Mouse (Mus musculus) forebrain, embryonic 11.5 days (tissue): ENCODE data around the gene Rpl13a. TPM values are rescaled to one million over a fixed set of nuclear protein-coding genes. Genes with fewer than 3 reads are reported as not detected.

ENCODE experiments used
- ATAC-seq: fragments of 200-750 bp; cut with Nextera tagmentation; replicated peaks from 2 replicates; pipeline ENCODE4 v1.8.0; 2017; ENCODE audit warnings: moderate TSS enrichment; ENCODE audit not compliant: low FRiP score
- DNase-seq: peaks from one replicate; pipeline ENCODE4 v3.0.0-alpha.2; 2017; ENCODE audit warnings: low spot score
- H3K27ac ChIP-seq: fragments of 300-500 bp; sonication (generic); 2 replicates; pipeline ENCODE4 v1.5.1; 2014; ENCODE audit warnings: low read depth, low read length
- H3K27me3 ChIP-seq: fragments of 300-500 bp; sonication (generic); 2 replicates; pipeline ENCODE4 v1.6.1; 2014; ENCODE audit warnings: mild to moderate bottlenecking, low read length, mixed read lengths; ENCODE audit not compliant: control insufficient read depth, insufficient read depth
- H3K36me3 ChIP-seq: fragments of 300-500 bp; sonication (generic); 2 replicates; pipeline ENCODE4 v1.6.1; 2014; ENCODE audit warnings: mild to moderate bottlenecking, low read length, moderate library complexity, mixed read lengths; ENCODE audit not compliant: control insufficient read depth, insufficient read depth
- H3K4me1 ChIP-seq: fragments of 300-500 bp; sonication (generic); replicated peaks from 2 replicates; pipeline ENCODE4 v1.6.1; 2014; ENCODE audit warnings: low read length, mixed read lengths; ENCODE audit not compliant: control insufficient read depth, insufficient read depth
- H3K4me2 ChIP-seq: fragments of 300-500 bp; sonication (generic); 2 replicates; pipeline ENCODE4 v1.6.1; 2014; ENCODE audit warnings: low read depth, mild to moderate bottlenecking, low read length, moderate library complexity, mixed read lengths; ENCODE audit not compliant: severe bottlenecking
- H3K4me3 ChIP-seq: fragments of 300-500 bp; sonication (generic); 2 replicates; pipeline ENCODE4 v1.5.1; 2014; ENCODE audit warnings: low read depth, low read length
- H3K9ac ChIP-seq: fragments of 300-500 bp; sonication (generic); 2 replicates; pipeline ENCODE4 v1.6.1; 2014; ENCODE audit warnings: low read length
- H3K9me3 ChIP-seq: fragments of 300-500 bp; sonication (generic); 2 replicates; pipeline ENCODE4 v1.6.1; 2016; ENCODE audit warnings: low read length, mixed read lengths; ENCODE audit not compliant: control insufficient read depth
- WGBS: fragments of 180-500 bp; shearing (Covaris S2); extraction: QIAGEN DNeasy Blood & Tissue Kit; methylation state at CpG from one replicate; pipeline ENCODE4 v1.1.7; 2014; 5-methylcytosine and 5-hydroxymethylcytosine counted together
- microRNA counts: library from miRNA; unstranded; fragments of <30 nt; microRNA quantifications from one replicate; lab custom pipeline; 2015
- microRNA-seq: library from miRNA; unstranded; fragments of <30 nt; microRNA quantifications from one replicate; pipeline ENCODE4, GENCODE M21; 2016; ENCODE audit not compliant: insufficient number of aligned reads
- polyA plus RNA-seq: library from polyadenylated mRNA; unstranded; fragments of >200 nt; fragmentation: Nextera tagmentation; extraction: Ambion mirVana; gene quantifications from 2 replicates; pipeline ENCODE4 v1.2.1, GENCODE M21; 2014

Rpl13a gene
- polyA plus RNA-seq, 1 experiment from 2014 or later, result 1,164 TPM

GRCm38 (mm10) chr7:45079856-45080255 lies 48.7 kb downstream of the Rpl13a start:
- peak; percentile 97 for DNase-seq
- Histone ChIP-seq H3K4me1 (no peaks in the 10 kb centered on the region), H3K4me2 (no peak overlapping the region), H3K27ac (no peak overlapping the region), H3K9ac (no peak overlapping the region), H3K4me3 (no peak overlapping the region), H3K27me3 (no peaks in the 10 kb centered on the region), H3K36me3 (no peaks in the 10 kb centered on the region; the same call in 1 of the 2 replicates), H3K9me3 (no peaks in the 10 kb centered on the region)
- peak; percentile 63; the same call in 1 of the 2 replicates for ATAC-seq
- WGBS, result 2% methylated on average over 10 of the region's 10 CpGs

GRCm38 (mm10) chr7:45078513-45078912 lies 50.0 kb downstream of the Rpl13a start:
- WGBS, result 39% methylated on average over 9 of the region's 9 CpGs
- no peaks in the 10 kb centered on the region; the same call in 1 of the 2 replicates for H3K36me3 ChIP-seq

GRCm38 (mm10) chr7:45077829-45078228 lies 50.7 kb downstream of the Rpl13a start:
- 92% methylated on average over 2 of the region's 2 CpGs for WGBS
- no peak overlapping the region for H3K9ac ChIP-seq
- DNase-seq, result no peak
- no peaks in the 10 kb centered on the region for H3K9me3 ChIP-seq
- no peak for ATAC-seq
- H3K36me3 ChIP-seq, result no peaks in the 10 kb centered on the region; the same call in 1 of the 2 replicates
- no peak overlapping the region for H3K27ac ChIP-seq
- no peaks in the 10 kb centered on the region for H3K4me1 ChIP-seq
- no peak overlapping the region for H3K4me3 ChIP-seq
- H3K27me3 ChIP-seq, result no peaks in the 10 kb centered on the region
- no peak overlapping the region for H3K4me2 ChIP-seq

More at GRCm38 (mm10) chr7:45078513-45078912, 50.0 kb downstream of the Rpl13a start:
- H3K9ac ChIP-seq, result no peak overlapping the region
- no peaks in the 10 kb centered on the region for H3K4me1 ChIP-seq
- no peak for ATAC-seq
- no peaks in the 10 kb centered on the region for H3K27me3 ChIP-seq
- H3K4me2 ChIP-seq, result no peak overlapping the region
- H3K4me3 ChIP-seq, result no peak overlapping the region
- H3K9me3 ChIP-seq, result no peaks in the 10 kb centered on the region
- no peak overlapping the region for H3K27ac ChIP-seq
- DNase-seq, result peak; percentile 84

- WGBS, result 90% methylated on average over 14 of the region's 14 CpGs
- DNase-seq, result no peak
- Histone ChIP-seq H3K27ac (no peak overlapping the region), H3K4me3 (no peak overlapping the region), H3K4me2 (no peak overlapping the region), H3K36me3 (no peaks in the 10 kb centered on the region; the same call in 1 of the 2 replicates), H3K27me3 (no peaks in the 10 kb centered on the region), H3K9me3 (no peaks in the 10 kb centered on the region), H3K9ac (no peak overlapping the region), H3K4me1 (no peaks in the 10 kb centered on the region)
- no peak for ATAC-seq
Measured at GRCm38 (mm10) chr7:45077322-45077721, 51.2 kb downstream of the Rpl13a start.

GRCm38 (mm10) chr7:45076501-45076900 lies 52.1 kb downstream of the Rpl13a start:
- H3K4me2 ChIP-seq, result no peak overlapping the region
- no peak overlapping the region for H3K9ac ChIP-seq
- no peaks in the 10 kb centered on the region for H3K4me1 ChIP-seq
- ATAC-seq (no peak), DNase-seq (no peak)
- no peaks in the 10 kb centered on the region for H3K27me3 ChIP-seq
- H3K27ac ChIP-seq, result no peak overlapping the region
- 91% methylated on average over 30 of the region's 30 CpGs for WGBS
- H3K36me3 ChIP-seq, result no peaks in the 10 kb centered on the region; the same call in 1 of the 2 replicates
- no peak overlapping the region for H3K4me3 ChIP-seq
- H3K9me3 ChIP-seq, result no peaks in the 10 kb centered on the region

MicroRNAs encoded within 50 kb of the gene (microRNA counts, 519-probe panel; counts per million panel counts)
- microRNA mmu-miR-150 (lab: Ali Mortazavi, UCI), result 31.2 counts per million

Small RNAs within 50 kb of the gene (microRNA-seq; reads per million reads assigned to microRNA genes)
- gene Mir150 (20.2 reads per million, percentile 13 among the genes with 10 or more reads in this experiment), gene Mir5121 (57.2 reads per million, percentile 28 among the genes with 10 or more reads in this experiment), gene Mir7055 (not detected)

Other genes starting within 250 kb of the Rpl13a start
- 135 and 139 TPM in 2 replicates for gene Med25, start 236.0 kb downstream of the Rpl13a start, polyA plus RNA-seq
- gene Fuz, start 232.7 kb downstream of the Rpl13a start, polyA plus RNA-seq, result 32.9 TPM in 2 replicates
- 88.8 and 93.4 TPM in 2 replicates for gene Ap2a1, start 199.3 kb downstream of the Rpl13a start, polyA plus RNA-seq
- gene Tsks, start 185.6 kb downstream of the Rpl13a start, polyA plus RNA-seq, result 0.23 TPM in 1 of 2 replicates, not detected in the other
- 26.3 and 27.2 TPM in 2 replicates for gene Cpt1c, start 153.9 kb downstream of the Rpl13a start, polyA plus RNA-seq
- 286 and 301 TPM in 2 replicates for gene Prmt1, start 142.2 kb downstream of the Rpl13a start, polyA plus RNA-seq
- gene Irf3, start 131.1 kb downstream of the Rpl13a start, polyA plus RNA-seq, result 75.3 and 86.0 TPM in 2 replicates
- gene Bcl2l12, start 130.0 kb downstream of the Rpl13a start, polyA plus RNA-seq, result 70.6 and 74.9 TPM in 2 replicates
- 59.9 and 60.2 TPM in 2 replicates for gene Scaf1, start 112.4 kb downstream of the Rpl13a start, polyA plus RNA-seq
- 15.5 and 16.6 TPM in 2 replicates for gene Rras, start 110.8 kb downstream of the Rpl13a start, polyA plus RNA-seq
- 16.1 and 19.2 TPM in 2 replicates for gene Prr12, start 75.9 kb downstream of the Rpl13a start, polyA plus RNA-seq
- 52.6 and 64.0 TPM in 2 replicates for gene Nosip, start 66.3 kb downstream of the Rpl13a start, polyA plus RNA-seq
- gene Prrg2, start 66.1 kb downstream of the Rpl13a start, polyA plus RNA-seq, result 14.2 and 18.4 TPM in 2 replicates
- gene Rcn3, start 36.5 kb downstream of the Rpl13a start, polyA plus RNA-seq, result 110 and 118 TPM in 2 replicates
- gene Fcgrt, start 24.9 kb downstream of the Rpl13a start, polyA plus RNA-seq, result 7.1 and 7.3 TPM in 2 replicates
- 1,418 and 1,481 TPM in 2 replicates for gene Rps11, start 4.3 kb downstream of the Rpl13a start, polyA plus RNA-seq
- 0.45 and 0.55 TPM in 2 replicates for gene Gm45713, start 7.5 kb upstream of the Rpl13a start, polyA plus RNA-seq
- gene Flt3l, start 7.7 kb upstream of the Rpl13a start, polyA plus RNA-seq, result 1.2 and 1.8 TPM in 2 replicates
- 95.9 and 110 TPM in 2 replicates for gene Pih1d1, start 25.5 kb upstream of the Rpl13a start, polyA plus RNA-seq
- 44.0 and 44.1 TPM in 2 replicates for gene Aldh16a1, start 25.8 kb upstream of the Rpl13a start, polyA plus RNA-seq
- gene Slc17a7, start 35.2 kb upstream of the Rpl13a start, polyA plus RNA-seq, result 3.6 and 4.6 TPM in 2 replicates
- 0.13 and 0.33 TPM in 2 replicates for gene Gfy, start 50.8 kb upstream of the Rpl13a start, polyA plus RNA-seq
- not detected in 2 replicates for gene Pth2, start 52.2 kb upstream of the Rpl13a start, polyA plus RNA-seq
- 0.83 and 0.90 TPM in 2 replicates for gene Ccdc155, start 76.1 kb upstream of the Rpl13a start, polyA plus RNA-seq
- 0.48 TPM in 1 of 2 replicates, not detected in the other for gene Dkkl1, start 83.4 kb upstream of the Rpl13a start, polyA plus RNA-seq
- 297 and 318 TPM in 2 replicates for gene Tead2, start 87.0 kb upstream of the Rpl13a start, polyA plus RNA-seq
- 0.60 and 1.1 TPM in 2 replicates for gene Cd37, start 110.4 kb upstream of the Rpl13a start, polyA plus RNA-seq
- 0.36 TPM in 1 of 2 replicates, not detected in the other for gene Slc6a16, start 112.3 kb upstream of the Rpl13a start, polyA plus RNA-seq
- gene Slc6a21, start 148.8 kb upstream of the Rpl13a start, polyA plus RNA-seq, result not detected in 2 replicates
- 5.6 and 6.8 TPM in 2 replicates for gene Trpm4, start 205.0 kb upstream of the Rpl13a start, polyA plus RNA-seq
- gene Hrc, start 206.5 kb upstream of the Rpl13a start, polyA plus RNA-seq, result not detected in 2 replicates
- gene Ppfia3, start 238.3 kb upstream of the Rpl13a start, polyA plus RNA-seq, result 11.6 and 13.0 TPM in 2 replicates
- 0.48 and 1.5 TPM in 2 replicates for gene Lin7b, start 241.8 kb upstream of the Rpl13a start, polyA plus RNA-seq